Mouse (Mus musculus) bone marrow macrophage, adult 2 months (primary cell): Measurements from ENCODE around the gene Btbd9. TPM values are rescaled to one million over a fixed set of nuclear protein-coding genes. Genes with fewer than 3 reads are reported as not detected.

ENCODE experiments used
- H3K27ac ChIP-seq: 2 replicates; pipeline ENCODE4 v1.5.1; 2012; ENCODE audit warnings: low read depth, low read length; ENCODE audit not compliant: insufficient read depth
- H3K4me1 ChIP-seq: 2 replicates; pipeline ENCODE4 v1.6.1; 2012; ENCODE audit warnings: low read length; ENCODE audit not compliant: control insufficient read depth, insufficient read depth
- H3K4me3 ChIP-seq: 2 replicates; pipeline ENCODE4 v1.5.1; 2012; ENCODE audit warnings: mild to moderate bottlenecking, low read length, moderate library complexity; ENCODE audit not compliant: insufficient read depth
- CTCF ChIP-seq: IDR thresholded peaks from 2 replicates; pipeline ENCODE4 v1.5.1; 2012; ENCODE audit warnings: low read depth, mild to moderate bottlenecking, low read length, moderate library complexity
- POLR2A ChIP-seq: IDR thresholded peaks from 2 replicates; pipeline ENCODE4 v1.6.1; 2012; ENCODE audit warnings: mild to moderate bottlenecking, low read depth, low read length, borderline replicate concordance
- polyA plus RNA-seq: library from polyadenylated mRNA; stranded (reverse); fragments of >200 nt; gene quantifications from 2 replicates; pipeline ENCODE4 v1.2.4, GENCODE M21; 2012; ENCODE audit not compliant: missing spikeins, insufficient read depth, insufficient read length

The Btbd9 gene
- polyA plus RNA-seq, 1 experiment, result 22.9 TPM

DNA sequence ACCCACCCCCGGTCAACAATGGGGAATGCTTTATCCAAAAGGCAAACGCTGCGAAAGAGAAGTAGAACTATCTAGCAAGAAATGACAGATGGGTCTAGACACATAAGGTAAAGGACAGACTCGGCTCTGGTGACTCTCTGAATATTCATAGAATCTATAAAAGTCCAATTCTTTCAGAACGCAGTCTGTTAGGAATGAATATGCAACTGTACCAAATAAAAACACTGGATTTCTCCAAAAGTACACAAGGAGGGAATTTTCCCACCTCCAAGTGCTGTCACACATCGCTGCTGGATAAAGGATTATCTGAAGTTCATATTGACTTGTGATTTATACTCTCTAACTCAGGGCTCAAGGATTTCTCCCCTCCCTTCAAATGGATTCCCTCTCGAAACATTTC is 118.8 kb downstream of the Btbd9 start:
- TF ChIP-seq CTCF (no peak), POLR2A (no peak)

DNA sequence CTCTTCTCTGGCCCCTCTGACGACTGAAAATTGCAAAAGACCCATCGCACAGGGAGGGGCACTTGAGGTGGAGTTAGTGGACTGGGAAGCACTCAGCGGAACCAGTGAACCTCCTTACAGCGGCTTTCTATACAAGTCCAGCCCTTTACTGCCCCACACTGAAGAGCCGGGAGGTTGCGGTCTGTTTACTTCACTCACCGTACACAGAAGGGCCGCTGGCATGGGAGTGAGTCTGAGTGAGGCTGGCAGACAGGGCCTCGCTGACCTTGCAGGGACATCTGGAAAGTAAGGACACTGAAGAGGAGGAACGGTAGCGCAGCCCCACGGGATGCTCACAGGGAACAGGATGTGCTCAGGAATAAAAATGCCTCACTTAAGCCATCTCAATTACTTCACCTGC is 120.0 kb downstream of the Btbd9 start:
- Histone ChIP-seq H3K4me3 (no peak overlapping the region), H3K4me1 (no peaks in the 10 kb centered on the region), H3K27ac (no peak overlapping the region)
- no peak for TF ChIP-seq CTCF
- TF ChIP-seq POLR2A, result no peak

More for the DNA sequence above, 118.8 kb downstream of the Btbd9 start:
- Histone ChIP-seq H3K27ac (no peak overlapping the region), H3K4me3 (no peak overlapping the region), H3K4me1 (no peaks in the 10 kb centered on the region)

DNA sequence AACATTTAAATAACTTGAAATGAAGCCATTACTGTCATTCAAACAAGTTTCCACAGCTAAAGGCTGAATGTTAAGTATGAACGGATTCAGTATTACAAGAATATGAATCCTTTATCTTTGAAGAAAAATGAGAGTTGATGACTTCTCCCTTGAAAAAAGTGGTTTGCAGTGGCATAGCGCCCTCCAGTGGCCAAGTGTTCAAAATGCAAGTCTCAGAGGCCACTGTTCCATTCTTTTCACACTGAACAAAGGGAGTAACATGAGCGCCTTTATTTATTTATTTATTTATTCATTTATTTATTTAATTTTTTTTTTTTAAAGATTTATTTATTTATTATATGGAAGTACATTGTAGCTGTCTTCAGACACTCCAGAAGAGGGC is 121.4 kb downstream of the Btbd9 start:
- Histone ChIP-seq H3K4me1 (no peaks in the 10 kb centered on the region), H3K27ac (no peak overlapping the region), H3K4me3 (no peak overlapping the region)
- TF ChIP-seq POLR2A, result no peak
- TF ChIP-seq CTCF, result no peak

GRCm38 (mm10) chr17:30454155-30454861 is 122.0 kb downstream of the Btbd9 start:
- no peak overlapping the region for H3K4me3 ChIP-seq
- no peaks in the 10 kb centered on the region for H3K4me1 ChIP-seq
- TF ChIP-seq POLR2A (no peak), CTCF (no peak)
- H3K27ac ChIP-seq, result no peak overlapping the region

- TF ChIP-seq CTCF (no peak), POLR2A (no peak)
- Histone ChIP-seq H3K4me3 (no peak overlapping the region), H3K4me1 (no peaks in the 10 kb centered on the region), H3K27ac (no peak overlapping the region)
Measured at GRCm38 (mm10) chr17:30453272-30453671, 123.0 kb downstream of the Btbd9 start.

- H3K4me3 ChIP-seq, result no peak overlapping the region
- TF ChIP-seq CTCF, result no peak
- TF ChIP-seq POLR2A, result no peak
- H3K27ac ChIP-seq, result no peak overlapping the region
- H3K4me1 ChIP-seq, result no peaks in the 10 kb centered on the region
Measured at GRCm38 (mm10) chr17:30452363-30452762, 123.9 kb downstream of the Btbd9 start.

DNA sequence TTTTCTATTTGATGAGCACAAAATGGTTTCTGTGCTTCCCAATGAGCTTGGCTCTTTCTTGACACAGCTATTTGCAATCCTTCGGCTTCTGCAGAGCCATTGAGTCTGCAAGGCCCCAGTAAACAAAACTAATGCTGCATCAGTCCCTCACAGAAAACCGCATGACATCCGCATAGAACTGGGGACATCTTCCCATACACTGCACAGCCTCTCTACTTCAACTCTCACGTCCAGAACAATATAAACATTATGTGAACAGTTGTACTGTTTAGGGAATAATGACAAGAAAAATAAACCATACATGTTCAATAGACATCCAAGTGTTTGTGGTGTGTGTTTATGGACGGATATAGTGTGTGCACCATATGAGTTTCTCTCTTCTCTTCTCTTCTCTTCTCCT is 127.7 kb downstream of the Btbd9 start:
- TF ChIP-seq CTCF, result no peak
- no peak for TF ChIP-seq POLR2A
- Histone ChIP-seq H3K4me3 (no peak overlapping the region), H3K4me1 (no peaks in the 10 kb centered on the region), H3K27ac (no peak overlapping the region)

DNA sequence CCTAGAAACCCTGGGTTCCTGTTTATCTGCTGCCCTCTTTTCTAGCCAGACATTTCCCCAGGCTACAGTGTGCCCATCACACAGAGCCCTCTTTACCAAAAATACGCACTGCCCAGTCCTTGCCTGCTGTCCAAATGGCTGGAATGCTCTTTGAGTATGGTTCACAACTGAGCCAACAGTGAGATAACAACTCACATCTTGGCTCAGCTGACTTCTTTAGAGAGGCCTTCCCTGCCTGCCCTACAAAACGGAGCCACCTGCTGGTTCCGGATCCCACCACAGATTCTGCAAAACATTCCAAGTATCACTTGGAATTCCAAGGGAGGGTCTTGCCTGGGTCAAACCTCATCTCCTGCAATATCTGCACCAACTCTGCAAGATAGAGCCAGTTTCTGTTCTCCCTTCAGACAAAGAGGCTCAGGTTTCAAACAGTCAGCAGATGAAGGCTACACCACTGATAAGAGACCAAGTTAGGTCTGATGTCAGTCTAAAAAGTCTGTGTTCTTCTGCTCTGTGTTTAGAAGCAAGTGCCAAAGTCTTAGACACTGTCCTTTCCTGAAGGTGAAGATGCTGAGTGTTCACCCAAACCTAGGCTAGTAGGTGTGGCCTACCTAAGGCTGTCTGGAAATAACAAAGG is 130.4 kb downstream of the Btbd9 start:
- Histone ChIP-seq H3K27ac (no peak overlapping the region), H3K4me3 (no peak overlapping the region), H3K4me1 (no peaks in the 10 kb centered on the region)
- no peak for TF ChIP-seq CTCF
- no peak for TF ChIP-seq POLR2A

GRCm38 (mm10) chr17:30439702-30440101 is 136.6 kb downstream of the Btbd9 start:
- Histone ChIP-seq H3K27ac (no peak overlapping the region), H3K4me1 (peaks cover 10% of the 10 kb centered on the region), H3K4me3 (no peak overlapping the region)
- no peak for TF ChIP-seq CTCF
- TF ChIP-seq POLR2A, result no peak

DNA sequence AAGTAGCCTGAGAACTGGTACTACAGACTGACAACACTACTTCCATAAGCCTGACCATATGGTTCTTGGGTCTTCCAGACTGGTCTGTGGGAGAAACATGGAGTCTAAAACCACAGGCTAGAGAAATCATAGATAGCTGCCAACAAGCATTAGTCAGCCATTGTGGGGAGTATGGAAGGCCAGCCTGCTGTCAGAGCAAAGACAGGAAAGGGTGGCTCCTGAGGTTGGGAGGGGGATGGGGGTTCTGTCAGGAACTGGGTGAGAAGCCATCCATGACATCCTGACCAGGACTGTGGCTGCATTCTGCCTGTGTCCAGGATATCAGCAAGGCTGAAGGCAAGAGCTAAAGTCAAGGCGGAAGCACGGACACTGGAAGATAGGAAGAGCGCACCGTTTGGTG is 137.5 kb downstream of the Btbd9 start:
- Histone ChIP-seq H3K4me3 (no peak overlapping the region), H3K27ac (no peak overlapping the region), H3K4me1 (peaks cover 10% of the 10 kb centered on the region)
- TF ChIP-seq POLR2A (no peak), CTCF (no peak)
